Mouse (Mus musculus): ENCODE data around the gene Pde10a. TPM values are rescaled to one million over a fixed set of nuclear protein-coding genes. Genes with fewer than 3 reads are reported as not detected.
A peak's percentile ranks its signal among the peaks of the same experiment; 100 is the strongest.
"Not testable (repeated sequence)": the region's sequence is repeated elsewhere in the genome, so short reads cannot be mapped to it uniquely, and the experiment has no call there.

The Pde10a gene
- polyA plus RNA-seq, 1 experiment = 2.0 TPM

GRCm38 (mm10) chr17:8701096-8701495 is 175.9 kb downstream of the Pde10a start:
- no peaks in the 10 kb centered on the region for H3K36me3 ChIP-seq (ENCODE audit: control insufficient read depth, insufficient read depth, low read length)
- 52% methylated on average over 7 of the region's 7 CpGs for WGBS
- H3K4me3 ChIP-seq (ENCODE audit: insufficient read depth, low read depth, low read length) = no peak overlapping the region
- H3K27ac ChIP-seq (ENCODE audit: insufficient read depth, low read depth, low read length) = no peak overlapping the region
- no peak for DNase-seq
- no peaks in the 10 kb centered on the region for H3K27me3 ChIP-seq (replicated peaks; ENCODE audit: control insufficient read depth, insufficient read depth, low read length)
- peaks cover 7% of the 10 kb centered on the region for H3K4me1 ChIP-seq (ENCODE audit: control insufficient read depth, insufficient read depth, low read length)
- no peak for TF ChIP-seq POLR2A (IDR thresholded peaks at IDR 0.05; ENCODE audit: low read depth, low read length)
- TF ChIP-seq CTCF (conservative IDR thresholded peaks at IDR 0.05; ENCODE audit: insufficient read depth, insufficient read length, low read depth, low read length) = no peak

GRCm38 (mm10) chr17:8702503-8702902 is 177.3 kb downstream of the Pde10a start:
- Histone ChIP-seq H3K36me3 (ENCODE audit: control insufficient read depth, insufficient read depth, low read length) (no peaks in the 10 kb centered on the region), H3K4me3 (ENCODE audit: insufficient read depth, low read depth, low read length) (no peak overlapping the region), H3K27ac (ENCODE audit: insufficient read depth, low read depth, low read length) (no peak overlapping the region), H3K27me3 (replicated peaks; ENCODE audit: control insufficient read depth, insufficient read depth, low read length) (no peaks in the 10 kb centered on the region), H3K4me1 (ENCODE audit: control insufficient read depth, insufficient read depth, low read length) (peaks cover 7% of the 10 kb centered on the region)
- no peak for TF ChIP-seq CTCF (conservative IDR thresholded peaks at IDR 0.05; ENCODE audit: insufficient read depth, insufficient read length, low read depth, low read length)
- TF ChIP-seq POLR2A (IDR thresholded peaks at IDR 0.05; ENCODE audit: low read depth, low read length) = no peak
- DNase-seq = no peak
- WGBS = 85% methylated on average over 5 of the region's 5 CpGs

DNA sequence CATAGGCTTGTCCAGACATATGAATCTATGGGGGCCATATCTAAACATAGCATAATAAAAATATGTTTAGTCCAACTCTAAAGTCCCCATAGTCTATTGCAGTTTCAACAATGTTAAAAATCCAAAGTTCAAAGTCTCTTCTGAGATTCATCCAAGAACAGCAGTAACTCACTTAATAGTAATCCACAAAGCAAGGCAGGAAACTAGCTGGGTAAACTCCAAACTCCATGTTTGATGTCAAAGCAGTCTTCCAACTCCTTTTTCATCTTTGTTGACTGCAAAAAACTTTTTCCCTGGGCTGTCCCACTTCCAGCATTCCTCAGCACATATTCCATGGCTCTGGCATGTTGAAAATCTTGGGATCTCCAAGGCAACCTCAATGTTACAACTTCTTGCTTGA is 182.8 kb downstream of the Pde10a start:
- peak; percentile 61 for DNase-seq
- Histone ChIP-seq H3K36me3 (ENCODE audit: control insufficient read depth, insufficient read depth, low read length) (no peaks in the 10 kb centered on the region), H3K27me3 (replicated peaks; ENCODE audit: control insufficient read depth, insufficient read depth, low read length) (no peaks in the 10 kb centered on the region), H3K27ac (ENCODE audit: insufficient read depth, low read depth, low read length) (peak overlapping the region; percentile 35; the same call in 1 of the 2 replicates), H3K4me3 (ENCODE audit: insufficient read depth, low read depth, low read length) (no peak overlapping the region), H3K4me1 (ENCODE audit: control insufficient read depth, insufficient read depth, low read length) (peaks cover 4% of the 10 kb centered on the region; the same call in 1 of the 2 replicates)
- TF ChIP-seq POLR2A (IDR thresholded peaks at IDR 0.05; ENCODE audit: low read depth, low read length) (no peak), CTCF (conservative IDR thresholded peaks at IDR 0.05; ENCODE audit: insufficient read depth, insufficient read length, low read depth, low read length) (no peak)

DNA sequence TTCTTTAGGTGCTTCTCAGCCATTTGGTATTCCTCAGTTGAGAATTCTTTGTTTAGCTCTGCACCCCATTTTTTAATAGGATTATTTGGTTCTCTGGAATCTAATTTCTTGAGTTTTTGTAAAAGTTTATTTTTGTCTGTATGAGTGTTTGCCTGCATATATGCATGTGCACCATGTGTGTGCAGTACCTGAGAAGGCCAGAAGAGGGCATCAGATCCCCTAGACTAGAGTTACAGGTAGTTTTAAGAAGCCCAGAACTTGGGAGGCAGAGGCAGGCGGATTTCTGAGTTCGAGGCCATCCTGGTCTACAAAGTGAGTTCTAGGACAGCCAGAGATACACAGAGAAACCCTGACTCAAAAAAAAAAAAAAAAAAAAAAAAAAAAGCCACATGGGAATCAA is 187.6 kb downstream of the Pde10a start:
- not testable (repeated sequence) for DNase-seq; H3K27me3 ChIP-seq (replicated peaks; ENCODE audit: control insufficient read depth, insufficient read depth, low read length); H3K4me3 ChIP-seq (ENCODE audit: insufficient read depth, low read depth, low read length); H3K36me3 ChIP-seq (ENCODE audit: control insufficient read depth, insufficient read depth, low read length); H3K4me1 ChIP-seq (ENCODE audit: control insufficient read depth, insufficient read depth, low read length); H3K27ac ChIP-seq (ENCODE audit: insufficient read depth, low read depth, low read length)
- WGBS = 95% methylated on average over 2 of the region's 2 CpGs

DNA sequence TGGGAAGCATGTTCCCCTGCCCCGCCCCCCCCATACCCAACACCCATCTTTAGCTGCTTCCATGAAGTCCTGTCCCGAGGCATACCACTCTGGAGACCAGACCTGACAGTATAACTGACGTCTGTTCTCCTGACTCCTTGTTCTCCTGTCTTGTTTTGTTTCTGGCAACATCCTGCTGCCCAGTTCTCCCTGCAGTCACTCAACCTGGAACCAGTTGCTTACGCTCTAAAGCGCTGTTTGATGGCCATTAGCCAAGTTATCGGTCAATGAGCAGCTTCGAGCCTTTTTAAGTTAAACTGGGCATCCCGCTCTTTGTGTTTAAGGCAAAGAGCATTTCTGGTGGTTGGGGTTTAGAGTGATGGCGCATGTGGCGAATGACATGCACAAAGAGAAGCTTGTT is 195.8 kb downstream of the Pde10a start:
- WGBS = 58% methylated on average over 10 of the region's 10 CpGs
- H3K4me1 ChIP-seq (ENCODE audit: control insufficient read depth, insufficient read depth, low read length) = no peaks in the 10 kb centered on the region
- no peak overlapping the region for H3K27ac ChIP-seq (ENCODE audit: insufficient read depth, low read depth, low read length)
- DNase-seq = no peak
- no peaks in the 10 kb centered on the region for H3K27me3 ChIP-seq (replicated peaks; ENCODE audit: control insufficient read depth, insufficient read depth, low read length)
- TF ChIP-seq CTCF (conservative IDR thresholded peaks at IDR 0.05; ENCODE audit: insufficient read depth, insufficient read length, low read depth, low read length) (no peak), POLR2A (IDR thresholded peaks at IDR 0.05; ENCODE audit: low read depth, low read length) (no peak)
- H3K4me3 ChIP-seq (ENCODE audit: insufficient read depth, low read depth, low read length) = no peak overlapping the region
- no peaks in the 10 kb centered on the region for H3K36me3 ChIP-seq (ENCODE audit: control insufficient read depth, insufficient read depth, low read length)

DNA sequence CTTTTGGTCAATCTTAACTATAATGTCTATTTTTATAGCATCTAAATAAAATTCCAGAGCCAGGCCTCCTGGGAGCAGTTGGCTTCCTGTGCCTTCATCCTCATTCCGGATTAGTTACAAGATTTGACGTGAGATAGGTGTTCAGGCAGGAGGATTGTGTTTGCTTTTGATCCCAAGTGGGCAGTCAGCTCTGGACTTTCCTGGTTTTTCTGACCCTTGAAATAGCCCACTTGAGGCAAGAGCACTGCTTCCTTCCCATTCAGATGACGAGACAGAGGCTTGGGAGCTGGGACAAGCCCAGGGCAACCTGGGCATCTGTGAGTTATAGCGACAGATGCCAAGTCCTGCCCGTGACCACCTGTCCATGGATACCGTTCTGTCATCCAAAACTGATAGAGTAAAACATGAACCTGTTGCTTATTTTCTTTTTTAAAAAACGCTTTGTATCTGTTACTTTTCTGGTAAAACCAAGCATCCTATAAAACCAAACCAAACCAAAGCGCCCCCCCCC is 199.3 kb downstream of the Pde10a start:
- DNase-seq = no peak
- H3K4me1 ChIP-seq (ENCODE audit: control insufficient read depth, insufficient read depth, low read length) = peaks cover 4% of the 10 kb centered on the region; the same call in 1 of the 2 replicates
- TF ChIP-seq POLR2A (IDR thresholded peaks at IDR 0.05; ENCODE audit: low read depth, low read length) = no peak
- no peak for TF ChIP-seq CTCF (conservative IDR thresholded peaks at IDR 0.05; ENCODE audit: insufficient read depth, insufficient read length, low read depth, low read length)
- H3K27ac ChIP-seq (ENCODE audit: insufficient read depth, low read depth, low read length) = no peak overlapping the region
- H3K4me3 ChIP-seq (ENCODE audit: insufficient read depth, low read depth, low read length) = no peak overlapping the region
- WGBS = 75% methylated on average over 8 of the region's 8 CpGs
- no peaks in the 10 kb centered on the region for H3K36me3 ChIP-seq (ENCODE audit: control insufficient read depth, insufficient read depth, low read length)
- H3K27me3 ChIP-seq (replicated peaks; ENCODE audit: control insufficient read depth, insufficient read depth, low read length) = no peaks in the 10 kb centered on the region

- Histone ChIP-seq H3K27ac (ENCODE audit: insufficient read depth, low read depth, low read length) (no peak overlapping the region), H3K36me3 (ENCODE audit: control insufficient read depth, insufficient read depth, low read length) (no peaks in the 10 kb centered on the region), H3K27me3 (replicated peaks; ENCODE audit: control insufficient read depth, insufficient read depth, low read length) (no peaks in the 10 kb centered on the region), H3K4me3 (ENCODE audit: insufficient read depth, low read depth, low read length) (no peak overlapping the region), H3K4me1 (ENCODE audit: control insufficient read depth, insufficient read depth, low read length) (peaks cover 4% of the 10 kb centered on the region; the same call in 1 of the 2 replicates)
- TF ChIP-seq POLR2A (IDR thresholded peaks at IDR 0.05; ENCODE audit: low read depth, low read length) (no peak), CTCF (conservative IDR thresholded peaks at IDR 0.05; ENCODE audit: insufficient read depth, insufficient read length, low read depth, low read length) (no peak)
- WGBS = 45% methylated on average over 7 of the region's 7 CpGs
- no peak for DNase-seq
Measured at GRCm38 (mm10) chr17:8728646-8729045, 203.5 kb downstream of the Pde10a start.

DNA sequence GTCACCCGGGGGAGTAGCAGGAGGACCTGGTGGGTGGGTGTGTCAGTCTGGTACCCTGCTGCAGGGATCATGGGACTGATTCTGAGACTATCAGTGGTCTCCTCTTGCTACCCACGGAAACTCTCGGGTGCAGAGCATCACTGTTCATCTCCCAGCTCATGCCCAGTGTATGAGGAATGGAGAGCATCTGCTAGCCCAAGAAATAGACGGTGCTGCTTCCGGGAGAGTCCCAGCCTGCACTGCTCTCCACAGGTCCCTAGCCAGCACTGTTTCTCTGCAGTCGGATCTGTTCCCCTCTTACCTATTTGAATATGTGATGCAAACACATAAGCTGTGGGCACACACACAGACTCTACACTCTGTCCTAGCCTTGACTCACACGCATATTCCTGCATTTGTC is 204.6 kb downstream of the Pde10a start:
- WGBS = 85% methylated on average over 7 of the region's 7 CpGs
- Histone ChIP-seq H3K4me1 (ENCODE audit: control insufficient read depth, insufficient read depth, low read length) (peaks cover 4% of the 10 kb centered on the region; the same call in 1 of the 2 replicates), H3K27ac (ENCODE audit: insufficient read depth, low read depth, low read length) (no peak overlapping the region), H3K36me3 (ENCODE audit: control insufficient read depth, insufficient read depth, low read length) (no peaks in the 10 kb centered on the region), H3K4me3 (ENCODE audit: insufficient read depth, low read depth, low read length) (no peak overlapping the region), H3K27me3 (replicated peaks; ENCODE audit: control insufficient read depth, insufficient read depth, low read length) (no peaks in the 10 kb centered on the region)
- TF ChIP-seq POLR2A (IDR thresholded peaks at IDR 0.05; ENCODE audit: low read depth, low read length) (no peak), CTCF (conservative IDR thresholded peaks at IDR 0.05; ENCODE audit: insufficient read depth, insufficient read length, low read depth, low read length) (no peak)
- no peak for DNase-seq
